Mouse (Mus musculus) naive thymus-derived CD4-positive, alpha-beta T cell, adult 5 months (primary cell): ENCODE measurements around the gene Glt8d1. TPM values are rescaled to one million over a fixed set of nuclear protein-coding genes. Genes with fewer than 3 reads are reported as not detected.

ENCODE experiments used
- polyA plus RNA-seq: library from polyadenylated mRNA; unstranded; fragments of 100-300 nt; shearing (Covaris generic); gene quantifications from one replicate; pipeline ENCODE4 v1.2.1, GENCODE M21; 2017

The Glt8d1 gene
- 8.1 TPM for polyA plus RNA-seq

DNA sequence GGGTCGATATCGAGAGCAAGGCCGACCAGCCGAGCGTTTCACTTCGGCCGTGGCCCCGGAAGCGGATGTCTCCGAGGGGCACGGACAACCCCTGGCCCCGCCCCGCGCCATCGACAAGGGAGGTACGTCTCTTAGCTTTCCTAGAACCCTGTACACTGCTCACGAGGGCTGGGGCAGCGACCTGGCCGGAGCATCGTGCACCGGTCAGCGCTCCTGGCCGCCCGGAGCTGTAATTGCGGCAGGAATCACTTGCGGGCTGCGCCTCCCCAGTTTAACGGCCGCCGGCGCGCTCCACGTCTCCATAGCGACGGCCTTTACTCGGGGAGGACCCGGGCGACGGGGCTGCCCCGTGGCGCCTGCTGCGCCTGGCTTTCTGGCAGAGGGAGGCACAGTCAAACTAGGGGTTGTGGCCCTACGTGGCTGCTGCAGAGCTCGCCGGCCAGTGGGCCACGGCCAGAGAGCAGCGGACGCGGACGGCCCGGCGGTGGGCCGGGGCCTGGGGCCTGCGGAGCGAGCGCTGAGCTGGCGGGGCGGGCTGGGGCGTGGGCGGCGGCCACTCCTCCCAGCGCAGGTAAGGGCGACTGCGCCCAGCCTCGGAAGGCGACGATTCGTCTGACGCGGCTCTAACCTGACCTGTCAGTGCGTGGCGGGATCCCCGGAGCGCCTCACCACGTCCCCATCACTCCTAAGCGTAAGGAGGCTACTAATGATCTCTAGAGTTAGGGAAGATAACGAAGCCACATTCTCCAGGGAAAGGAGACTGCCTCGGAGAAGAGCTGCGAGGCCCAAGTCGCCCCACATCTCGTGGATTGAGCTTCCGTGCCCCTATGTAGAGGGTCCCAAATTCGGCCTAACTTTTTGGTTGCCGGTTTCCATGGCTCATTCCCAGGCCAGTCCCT is at the start of gene Glt8d1, which contains the start of gene Spcs1:
Glt8d1 (plus strand) TSS at position 94 of the 899 bp plus-strand sequence.
Spcs1 (minus strand) TSS at position 366 of the 899 bp plus-strand sequence.

GRCm38 (mm10) chr14:31018860-31019291 is 17.7 kb downstream of the Glt8d1 start, which contains the start of the genes Pbrm1 and Gnl3:
Pbrm1 (plus strand) TSS chr14:31019138.
Gnl3 (minus strand) TSS chr14:31019152.

Other genes starting within 250 kb of the Glt8d1 start
- 23.2 TPM for gene Tmem110, start 175.8 kb upstream of the Glt8d1 start, polyA plus RNA-seq
- 0.66 TPM for gene Mustn1, start 122.2 kb upstream of the Glt8d1 start, polyA plus RNA-seq
- gene Itih4, start 114.9 kb upstream of the Glt8d1 start, polyA plus RNA-seq = not detected
- gene Itih3, start 77.6 kb upstream of the Glt8d1 start, polyA plus RNA-seq = not detected
- gene Itih1, start 58.1 kb upstream of the Glt8d1 start, polyA plus RNA-seq = not detected
- gene Nek4, start 50.0 kb upstream of the Glt8d1 start, polyA plus RNA-seq = 2.8 TPM
- 160 TPM for gene Spcs1, start 272 bp downstream of the Glt8d1 start, polyA plus RNA-seq
- gene Pbrm1, start 17.7 kb downstream of the Glt8d1 start, polyA plus RNA-seq = 181 TPM
- 134 TPM for gene Gnl3, start 17.8 kb downstream of the Glt8d1 start, polyA plus RNA-seq
- gene Smim4, start 127.6 kb downstream of the Glt8d1 start, polyA plus RNA-seq = 63.6 TPM
- gene Nt5dc2, start 129.7 kb downstream of the Glt8d1 start, polyA plus RNA-seq = 0.71 TPM
- gene Stab1, start 167.2 kb downstream of the Glt8d1 start, polyA plus RNA-seq = 0.25 TPM
- gene Tnnc1, start 206.9 kb downstream of the Glt8d1 start, polyA plus RNA-seq = not detected
- gene Nisch, start 215.5 kb downstream of the Glt8d1 start, polyA plus RNA-seq = 291 TPM
- gene Sema3g, start 216.5 kb downstream of the Glt8d1 start, polyA plus RNA-seq = not detected
- gene Phf7, start 249.9 kb downstream of the Glt8d1 start, polyA plus RNA-seq = 8.5 TPM